Mouse (Mus musculus) layer of hippocampus, adult 18-20 months (tissue): ENCODE measurements at regions not wholly inside any gene's neighbourhood (a gene's known extent, or its start where the extent isn't known, plus 50 kb on each side); places are given as distances from the start of the nearest gene placed in this dataset.

Experiments
- DNase-seq, 2 experiments: peaks; one replicate each; pipeline ENCODE4 v3.0.0; 2022; ENCODE audit warnings: low spot score in 2 of 2

GRCm38 (mm10) chr12:56275556-56276242 is 70.0 kb downstream of the Mbip start:
- DNase-seq, result peak; percentile 16 to 61

GRCm38 (mm10) chr12:56265049-56265448 is 80.6 kb downstream of the Mbip start:
- no peak for DNase-seq

GRCm38 (mm10) chr12:56261471-56261870 is 84.2 kb downstream of the Mbip start:
- no peak for DNase-seq

GRCm38 (mm10) chr12:56258401-56259050 is 87.2 kb downstream of the Mbip start:
- DNase-seq, result peak; percentile 20 to 65

GRCm38 (mm10) chr12:56256243-56256881 is 89.3 kb downstream of the Mbip start:
- DNase-seq, result no peak

GRCm38 (mm10) chr12:56252612-56253444 is 92.9 kb downstream of the Mbip start:
- DNase-seq, result no peak

- DNase-seq, result no peak
These were observed 95.4 kb downstream of the Mbip start for GRCm38 (mm10) chr12:56250262-56250661.

- DNase-seq, result no peak
These were observed 99.3 kb downstream of the Mbip start for GRCm38 (mm10) chr12:56246406-56246805.

- DNase-seq, result no peak
These were observed 102.9 kb downstream of the Mbip start for GRCm38 (mm10) chr12:56242803-56243202.

GRCm38 (mm10) chr12:56241735-56242134 is 104.0 kb downstream of the Mbip start:
- DNase-seq, result peak; percentile 18 to 75

GRCm38 (mm10) chr12:56240206-56240605 is 105.5 kb downstream of the Mbip start:
- DNase-seq, result no peak

- peak; percentile 40 to 74 for DNase-seq
These were observed 111.1 kb downstream of the Mbip start for GRCm38 (mm10) chr12:56234571-56234970.

GRCm38 (mm10) chr12:56233209-56233608 is 112.5 kb downstream of the Mbip start:
- DNase-seq, result no peak

GRCm38 (mm10) chr12:56224142-56224895 is 121.4 kb downstream of the Mbip start:
- no peak for DNase-seq

- no peak for DNase-seq
These were observed 152.2 kb downstream of the Mbip start for GRCm38 (mm10) chr12:56193524-56193923.

GRCm38 (mm10) chr12:56189562-56189961 is 156.1 kb downstream of the Mbip start:
- no peak for DNase-seq

- DNase-seq, result no peak
These were observed 185.0 kb downstream of the Mbip start for GRCm38 (mm10) chr12:56160736-56161135.

GRCm38 (mm10) chr12:56144359-56144758 is 201.3 kb downstream of the Mbip start:
- no peak for DNase-seq

- no peak for DNase-seq
These were observed 201.9 kb downstream of the Mbip start for GRCm38 (mm10) chr12:56143789-56144188.

GRCm38 (mm10) chr12:56114446-56114845 is 231.2 kb downstream of the Mbip start:
- no peak for DNase-seq

GRCm38 (mm10) chr12:56081406-56081805 is 245.3 kb downstream of the Brms1l start:
- DNase-seq, result no peak
